23 mouse cellular contexts compared by ENCODE assay signal in genomic region chr9:77494307-77494706, GRCm38 (mm10). TPM values are rescaled to one million over a fixed set of nuclear protein-coding genes. Genes with fewer than 3 reads are reported as not detected.
A peak's percentile ranks its signal among the peaks of the same experiment; 100 is the strongest.
DNase-seq lines count a peak whose midpoint lies in the region; ATAC-seq and TF ChIP-seq lines count a peak whose summit lies in the region.
"Had no signal": no experiment of that assay in that cellular context is flagged by ENCODE, and none has a peak within 500 bp of the region (broad histone marks: within the 10 kb centered on the region; RNA-seq: fewer than 3 reads in every experiment).

No protein-coding gene starts in this region.

- TF ChIP-seq CTCF in heart, postnatal 0 days (IDR thresholded peaks at IDR 0.05; ENCODE audit: low read depth), result no peak
- no peak for TF ChIP-seq CTCF in MEL (IDR thresholded peaks at IDR 0.05 in 2 of 3, conservative IDR thresholded peaks at IDR 0.05 in 1 of 3; ENCODE audit: control insufficient read depth in 1 of 3, insufficient read depth in 1 of 3, low read depth in 2 of 3, low read length in 3 of 3, poor library complexity in 1 of 3, severe bottlenecking in 1 of 3)

- intact Hi-C loops in heart, postnatal 36 days (cut with DNase I), result no loop called here

- H3K4me1 ChIP-seq in heart, embryonic 12.5 days (replicated peaks), result peaks cover 45% of the 10 kb centered on the region
- peaks cover 36% of the 10 kb centered on the region for H3K4me1 ChIP-seq in heart, embryonic 10.5 days
- peaks cover 23% of the 10 kb centered on the region for H3K4me1 ChIP-seq in heart, postnatal 0 days (ENCODE audit: control insufficient read depth, insufficient read depth)
- peaks cover 27 to 33% of the 10 kb centered on the region in 2 experiments for H3K4me1 ChIP-seq in MEL (ENCODE audit: control insufficient read depth in 1 of 2, insufficient read depth in 2 of 2, low read length in 2 of 2)

- no peak for DNase-seq in heart, embryonic 10.5 days (ENCODE audit: low spot score)
- DNase-seq in heart, postnatal 0 days (ENCODE audit: low spot score), result no peak
- DNase-seq in heart, postnatal 36 days, result no peak
- peak; percentile 79 for DNase-seq in MEL (ENCODE audit: low read depth, low spot score)
- DNase-seq in testis, postnatal 14 days (ENCODE audit: low spot score), result no peak
- DNase-seq: adrenal gland, adult 2 months; adrenal gland, postnatal 25 days; cerebellum, adult 18-20 months; cerebellum, adult 9-11 months; cerebellum, postnatal 36 days; gastrocnemius, postnatal 10 days; heart, postnatal 4 days; kidney, adult 8-10 months had no signal

- no peak for TF ChIP-seq RAD21 in MEL (IDR thresholded peaks at IDR 0.05; ENCODE audit: low read depth, low read length)

- H3K9me3 ChIP-seq in heart, embryonic 12.5 days (replicated peaks), result no peaks in the 10 kb centered on the region
- H3K9me3 ChIP-seq in heart, embryonic 10.5 days, result no peaks in the 10 kb centered on the region
- no peaks in the 10 kb centered on the region for H3K9me3 ChIP-seq in heart, postnatal 0 days (replicated peaks; ENCODE audit: control insufficient read depth, low read length)
- no peaks in the 10 kb centered on the region for H3K9me3 ChIP-seq in MEL (replicated peaks; ENCODE audit: insufficient read depth, low read length)
- H3K9me3 ChIP-seq: embryonic facial prominence, embryonic 10.5 days; forebrain, embryonic 15.5 days; hindbrain, embryonic 12.5 days had no signal

- no peak for TF ChIP-seq EP300 in heart, postnatal 0 days (IDR thresholded peaks at IDR 0.05; ENCODE audit: low read depth)
- peak; percentile 17 to 56; a peak in 2 of 4 replicates for TF ChIP-seq EP300 in MEL (IDR thresholded peaks at IDR 0.05; ENCODE audit: low read depth in 1 of 2, low read length in 2 of 2)

- H3K79me2 ChIP-seq in MEL (ENCODE audit: control insufficient read depth, insufficient read depth, low read length, poor library complexity), result no peaks in the 10 kb centered on the region

- ATAC-seq in heart, embryonic 12.5 days (ENCODE audit: insufficient number of reproducible peaks, low FRiP score), result 0 out of 2 replicates have a peak, but pooled peaks have one; percentile 38
- peak; percentile 40; the same call in 1 of the 2 replicates for ATAC-seq in heart, postnatal 0 days (ENCODE audit: insufficient read depth, low read depth)
- ATAC-seq in common myeloid progenitor, adult 5-6 weeks (replicated peaks; ENCODE audit: low read depth, poor library complexity, severe bottlenecking), result 0 out of 2 replicates have a peak, but pooled peaks have one; percentile 26
- ATAC-seq: activated CD4-positive, CD25-positive, alpha-beta regulatory T cell, adult 4 months; forebrain, embryonic 15.5 days; hindbrain, embryonic 16.5 days; inflammation-experienced regulatory T-cells, adult 6 months; intestine, postnatal 0 days had no signal

- WGBS in heart, embryonic 12.5 days, result 48% methylated on average over 7 of the region's 7 CpGs
- WGBS in heart, embryonic 10.5 days, result 74% methylated on average over 7 of the region's 7 CpGs
- 51% methylated on average over 7 of the region's 7 CpGs for WGBS in heart, postnatal 0 days

- peaks cover 3% of the 10 kb centered on the region; the same call in 1 of the 2 replicates for H3K36me3 ChIP-seq in heart, embryonic 12.5 days
- H3K36me3 ChIP-seq in heart, embryonic 10.5 days, result 0 out of 2 replicates have a peak, but pooled peaks cover 3% of the 10 kb centered on the region
- H3K36me3 ChIP-seq in heart, postnatal 0 days (replicated peaks; ENCODE audit: control insufficient read depth, insufficient read depth, low read length), result no peaks in the 10 kb centered on the region
- H3K36me3 ChIP-seq in MEL (ENCODE audit: control insufficient read depth in 1 of 2, insufficient read depth in 2 of 2, low read length in 2 of 2), result peaks cover 0 to 37% of the 10 kb centered on the region in 2 experiments; a peak in 2 of 4 replicates
- H3K36me3 ChIP-seq: embryonic facial prominence, embryonic 10.5 days; forebrain, embryonic 15.5 days; hindbrain, embryonic 12.5 days had no signal

- H3K4me2 ChIP-seq in heart, embryonic 12.5 days, result no peak overlapping the region
- no peak overlapping the region for H3K4me2 ChIP-seq in heart, postnatal 0 days (ENCODE audit: low read depth, low read length)
- H3K4me2 ChIP-seq: forebrain, embryonic 15.5 days; hindbrain, embryonic 12.5 days had no signal

- H3K27me3 ChIP-seq in heart, embryonic 12.5 days (replicated peaks), result no peaks in the 10 kb centered on the region
- H3K27me3 ChIP-seq in heart, embryonic 10.5 days (ENCODE audit: insufficient read depth, poor library complexity, severe bottlenecking), result no peaks in the 10 kb centered on the region
- no peaks in the 10 kb centered on the region for H3K27me3 ChIP-seq in heart, postnatal 0 days (ENCODE audit: control insufficient read depth, insufficient read depth, low read length)
- no peaks in the 10 kb centered on the region for H3K27me3 ChIP-seq in MEL (ENCODE audit: control insufficient read depth in 1 of 2, insufficient read depth in 2 of 2, low read length in 2 of 2)
- H3K27me3 ChIP-seq: CH12.LX; forebrain, embryonic 15.5 days had no signal

- H3K27ac ChIP-seq in heart, embryonic 12.5 days (ENCODE audit: poor library complexity, severe bottlenecking), result no peak overlapping the region; the same call in 1 of the 2 replicates
- H3K27ac ChIP-seq in heart, embryonic 10.5 days, result no peak overlapping the region
- peak overlapping the region; percentile 53; the same call in 1 of the 2 replicates for H3K27ac ChIP-seq in heart, postnatal 0 days (ENCODE audit: low read depth)
- peak overlapping the region; percentile 44 for H3K27ac ChIP-seq in MEL (ENCODE audit: control insufficient read depth, low read depth, low read length)
- H3K27ac ChIP-seq: embryonic facial prominence, embryonic 10.5 days; forebrain, embryonic 15.5 days; hindbrain, embryonic 12.5 days had no signal

- no peak overlapping the region for H3K4me3 ChIP-seq in heart, embryonic 12.5 days
- H3K4me3 ChIP-seq in heart, embryonic 10.5 days, result no peak overlapping the region
- no peak overlapping the region for H3K4me3 ChIP-seq in heart, postnatal 0 days (ENCODE audit: low read depth, low read length)
- peak overlapping the region; percentile 27 to 30 for H3K4me3 ChIP-seq in MEL (ENCODE audit: control insufficient read depth in 1 of 2, insufficient read depth in 1 of 2, low read depth in 2 of 2, low read length in 2 of 2)
- H3K4me3 ChIP-seq: embryonic facial prominence, embryonic 10.5 days; forebrain, embryonic 15.5 days; hindbrain, embryonic 12.5 days had no signal

- no peak overlapping the region for H3K9ac ChIP-seq in heart, embryonic 12.5 days
- no peak overlapping the region for H3K9ac ChIP-seq in heart, postnatal 0 days (replicated peaks; ENCODE audit: low read depth, low read length)
- peak overlapping the region; percentile 18 for H3K9ac ChIP-seq in MEL (ENCODE audit: control insufficient read depth, low read depth, low read length, poor library complexity, severe bottlenecking)
- H3K9ac ChIP-seq: forebrain, embryonic 15.5 days; hindbrain, embryonic 12.5 days had no signal

- no peak; a peak in 1 of 4 replicates for TF ChIP-seq POLR2A in MEL (IDR thresholded peaks at IDR 0.05; ENCODE audit: control insufficient read depth in 1 of 2, insufficient read depth in 1 of 2, low read depth in 1 of 2, low read length in 2 of 2, poor library complexity in 1 of 2)

TF ChIP-seq in MEL, 35 proteins besides CTCF, POLR2A, EP300 and RAD21 (continues in another document):
- TF ChIP-seq MYC (IDR thresholded peaks at IDR 0.05; ENCODE audit: low read depth, low read length) (no peak), E2F4 (IDR thresholded peaks at IDR 0.05; ENCODE audit: borderline replicate concordance, low read depth, low read length) (no peak), ZKSCAN1 (IDR thresholded peaks at IDR 0.05; ENCODE audit: low read depth, low read length) (no peak), USF2 (IDR thresholded peaks at IDR 0.05; ENCODE audit: borderline replicate concordance in 1 of 2, insufficient read depth in 1 of 2, low read depth in 1 of 2, low read length in 2 of 2) (no peak), TAL1 (IDR thresholded peaks at IDR 0.05; ENCODE audit: low read length) (0 out of 2 replicates have a peak, but pooled peaks have one; percentile 21), MAZ (IDR thresholded peaks at IDR 0.05; ENCODE audit: low read depth, low read length) (no peak), HCFC1 (IDR thresholded peaks at IDR 0.05; ENCODE audit: low read depth, low read length) (no peak), MEF2A (IDR thresholded peaks at IDR 0.05; ENCODE audit: extremely low read depth, insufficient replicate concordance, low read depth, low read length, poor library complexity, severe bottlenecking) (no peak), MAX (IDR thresholded peaks at IDR 0.05; ENCODE audit: low read length) (0 out of 2 replicates have a peak, but pooled peaks have one; percentile 42), CHD1 (IDR thresholded peaks at IDR 0.05; ENCODE audit: low read depth, low read length) (no peak), ZMIZ1 (IDR thresholded peaks at IDR 0.05; ENCODE audit: low read depth, low read length) (no peak), SMC3 (IDR thresholded peaks at IDR 0.05; ENCODE audit: low read depth, low read length) (no peak), GABPA (IDR thresholded peaks at IDR 0.05; ENCODE audit: low read depth, low read length) (no peak), TCF12 (IDR thresholded peaks at IDR 0.05; ENCODE audit: low read depth, low read length) (no peak), ETS1 (IDR thresholded peaks at IDR 0.05; ENCODE audit: low read depth, low read length) (peak; percentile 90), ELF1 (IDR thresholded peaks at IDR 0.05; ENCODE audit: low read depth, low read length) (no peak), MYB (IDR thresholded peaks at IDR 0.05; ENCODE audit: low read depth, low read length) (no peak), BHLHE40 (IDR thresholded peaks at IDR 0.05; ENCODE audit: borderline replicate concordance, low read depth, low read length) (no peak), NRF1 (IDR thresholded peaks at IDR 0.05; ENCODE audit: insufficient read depth, low read depth, low read length, poor library complexity, severe bottlenecking) (peak; percentile 63), USF1 (IDR thresholded peaks at IDR 0.05; ENCODE audit: low read depth, low read length) (no peak)

RNA-seq across cellular contexts. Expression of gene Lrrc1, which starts 50.4 kb away (rescaled TPM):
- polyA plus RNA-seq in heart, embryonic 12.5 days (2016; fragmentation: Nextera tagmentation; extraction: Ambion mirVana), result 14.9 TPM in 2 replicates
- polyA plus RNA-seq in heart, embryonic 10.5 days (2016; fragmentation: Nextera tagmentation; extraction: Ambion mirVana), result 11.6 and 13.5 TPM in 2 replicates
- 43.8 and 70.3 TPM in 2 replicates for total RNA-seq in heart, postnatal 0 days (2014; rRNA removed; ENCODE audit: low replicate concordance)
- polyA plus RNA-seq in heart, postnatal 0 days (2015; fragmentation: Nextera tagmentation; extraction: Ambion mirVana), result 14.7 and 17.7 TPM in 2 replicates
- total RNA-seq in heart, postnatal 36 days (2021), result 10 to 100 TPM; 15.8 to 18.3 TPM
- total RNA-seq in MEL (2012; rRNA removed), result 5.3 and 5.7 TPM in 2 replicates
- 10 to 100 TPM in 1 of 2 experiments, not detected in 1; 12.1 TPM for polyA plus RNA-seq in MEL (2012; ENCODE audit: insufficient read depth in 1 of 2, insufficient read length in 2 of 2, low read depth in 1 of 2, low replicate concordance in 2 of 2, missing spikeins in 1 of 2)
- total RNA-seq in common myeloid progenitor, adult 5-6 weeks (2017), result 12.2 and 15.8 TPM in 2 replicates

Comparison
In these comparisons a context has a peak if more than half of its experiments do, and no peak if none do; other contexts are left out.
1. H3K27ac ChIP-seq: peak in heart, postnatal 0 days (single experiment) and MEL (single experiment); none in heart, embryonic 12.5 days (single experiment) and heart, embryonic 10.5 days (single experiment).
2. H3K4me3 ChIP-seq: peak in MEL (2 of 2); none in heart, embryonic 12.5 days (single experiment), heart, embryonic 10.5 days (single experiment) and heart, postnatal 0 days (single experiment).
3. Peak in every context shown above with its lines, with median percentiles within 50 percentile points of each other: ATAC-seq.